ENCODE assay signal across 14 mouse cellular contexts in genomic region chr5:121239846-121240245, GRCm38 (mm10). TPM values are rescaled to one million over a fixed set of nuclear protein-coding genes. Genes with fewer than 3 reads are reported as not detected.
DNase-seq lines count a peak whose midpoint lies in the region; ATAC-seq and TF ChIP-seq lines count a peak whose summit lies in the region.
"Had no signal": no experiment of that assay in that cellular context is flagged by ENCODE, and none has a peak within 500 bp of the region (broad histone marks: within the 10 kb centered on the region; RNA-seq: fewer than 3 reads in every experiment).

No protein-coding gene starts in this region.

- no peak for DNase-seq in heart, postnatal 25 days (ENCODE audit: low spot score)
- DNase-seq in cerebellum, adult 2 months: peak; percentile 65 to 77
- peak; percentile 67 to 89 for DNase-seq in layer of hippocampus, adult 18-20 months (ENCODE audit: low spot score in 2 of 2)
- no peak for DNase-seq in liver, embryonic 14.5 days (ENCODE audit: low read depth in 3 of 3, low spot score in 3 of 3)
- no peak for DNase-seq in retina, embryonic 14.5 days (ENCODE audit: low spot score)
- DNase-seq: gastrocnemius, postnatal 10 days; lung, embryonic 14.5 days; thymus, postnatal 14 days had no signal

- no peaks in the 10 kb centered on the region for H3K36me3 ChIP-seq in heart, embryonic 11.5 days (ENCODE audit: control insufficient read depth, insufficient read depth, low read length)
- H3K36me3 ChIP-seq in liver, embryonic 14.5 days (replicated peaks; ENCODE audit: control insufficient read depth, insufficient read depth, low read depth): peaks cover 13% of the 10 kb centered on the region
- H3K36me3 ChIP-seq: embryonic facial prominence, embryonic 15.5 days had no signal

- H3K4me3 ChIP-seq in heart, embryonic 11.5 days (ENCODE audit: low read depth, low read length): no peak overlapping the region
- no peak overlapping the region for H3K4me3 ChIP-seq in cerebellum, adult 2 months (replicated peaks; ENCODE audit: insufficient read depth, low read depth, low read length)
- H3K4me3 ChIP-seq in liver, embryonic 14.5 days (ENCODE audit: insufficient read depth in 1 of 2, low read depth in 2 of 2, low read length in 2 of 2): peak overlapping the region in 1 of 2 experiments; percentile 4; a peak in 1 of 4 replicates
- H3K4me3 ChIP-seq: embryonic facial prominence, embryonic 15.5 days; midbrain, embryonic 10.5 days had no signal

- no peaks in the 10 kb centered on the region for H3K27me3 ChIP-seq in heart, embryonic 11.5 days (ENCODE audit: control insufficient read depth, insufficient read depth, low read length)
- no peaks in the 10 kb centered on the region for H3K27me3 ChIP-seq in cerebellum, adult 2 months (ENCODE audit: control insufficient read depth, insufficient read depth, low read length)
- H3K27me3 ChIP-seq in liver, embryonic 14.5 days (ENCODE audit: control insufficient read depth, insufficient read depth, low read length): no peaks in the 10 kb centered on the region
- H3K27me3 ChIP-seq: embryonic facial prominence, embryonic 15.5 days had no signal

- H3K4me2 ChIP-seq in heart, embryonic 11.5 days: no peak overlapping the region
- peak overlapping the region; percentile 53 for H3K4me2 ChIP-seq in liver, embryonic 14.5 days (ENCODE audit: low read depth)
- H3K4me2 ChIP-seq: embryonic facial prominence, embryonic 15.5 days; lung, embryonic 14.5 days had no signal

- H3K27ac ChIP-seq in heart, embryonic 11.5 days (ENCODE audit: low read depth, low read length): peak overlapping the region; percentile 24; the same call in 1 of the 2 replicates
- H3K27ac ChIP-seq in cerebellum, adult 2 months (ENCODE audit: insufficient read depth, low read length): peak overlapping the region; percentile 62; the same call in 1 of the 2 replicates
- H3K27ac ChIP-seq in liver, embryonic 14.5 days: peak overlapping the region; percentile 94
- H3K27ac ChIP-seq: embryonic facial prominence, embryonic 15.5 days; kidney, postnatal 0 days; midbrain, embryonic 10.5 days had no signal

- TF ChIP-seq POLR2A in cerebellum, adult 2 months (IDR thresholded peaks at IDR 0.05; ENCODE audit: borderline replicate concordance, insufficient read depth, low read length): no peak

- WGBS in heart, embryonic 11.5 days (ENCODE audit: insufficient replicate concordance): 69% methylated on average over 5 of the region's 5 CpGs
- WGBS in cerebellum, adult 2 months: 8% methylated on average over 5 of the region's 5 CpGs
- WGBS in liver, embryonic 14.5 days (ENCODE audit: insufficient replicate concordance): 55% methylated on average over 5 of the region's 5 CpGs

- ATAC-seq in heart, embryonic 11.5 days (replicated peaks; ENCODE audit: insufficient number of reproducible peaks, low FRiP score, low TSS enrichment): no peak
- no peak for ATAC-seq in liver, embryonic 14.5 days (ENCODE audit: insufficient read depth)
- ATAC-seq in megakaryocyte-erythroid progenitor cell, adult 5-6 weeks (replicated peaks; ENCODE audit: low FRiP score, low TSS enrichment, poor library complexity, severe bottlenecking): no peak
- ATAC-seq: inflammation-experienced regulatory T-cells, adult 6 months had no signal

- H3K4me1 ChIP-seq in heart, embryonic 11.5 days (ENCODE audit: control insufficient read depth, insufficient read depth, low read length): peaks cover 12% of the 10 kb centered on the region; the same call in 1 of the 2 replicates
- peaks cover 31% of the 10 kb centered on the region for H3K4me1 ChIP-seq in cerebellum, adult 2 months (ENCODE audit: control insufficient read depth, insufficient read depth, low read length)
- H3K4me1 ChIP-seq in liver, embryonic 14.5 days (replicated peaks; ENCODE audit: control insufficient read depth in 2 of 2, insufficient read depth in 2 of 2, low read length in 1 of 2): peaks cover 86 to 87% of the 10 kb centered on the region in 2 experiments
- H3K4me1 ChIP-seq: embryonic facial prominence, embryonic 15.5 days; midbrain, embryonic 10.5 days had no signal

- no peak overlapping the region for H3K9ac ChIP-seq in heart, embryonic 11.5 days (ENCODE audit: low read depth, low read length)
- peak overlapping the region; percentile 58 for H3K9ac ChIP-seq in liver, embryonic 14.5 days (replicated peaks)
- H3K9ac ChIP-seq: embryonic facial prominence, embryonic 15.5 days; lung, embryonic 14.5 days had no signal

- intact Hi-C loops in heart, postnatal 25 days (cut with DNase I): loop anchor here (2.0 kb wide), 1 partner anchor 13 kb away; no protein-coding TSS in a partner anchor

- TF ChIP-seq EP300 in liver, embryonic 14.5 days (IDR thresholded peaks at IDR 0.05; ENCODE audit: low read depth): no peak

- no peaks in the 10 kb centered on the region for H3K9me3 ChIP-seq in heart, embryonic 11.5 days (replicated peaks; ENCODE audit: control insufficient read depth, low read length)
- H3K9me3 ChIP-seq in liver, embryonic 14.5 days (ENCODE audit: control insufficient read depth, low read length): no peaks in the 10 kb centered on the region
- H3K9me3 ChIP-seq: embryonic facial prominence, embryonic 15.5 days had no signal

- no peak for TF ChIP-seq CTCF in cerebellum, adult 2 months (IDR thresholded peaks at IDR 0.05; ENCODE audit: borderline replicate concordance, insufficient read depth, low read depth, low read length)
- TF ChIP-seq CTCF in liver, embryonic 14.5 days (IDR thresholded peaks at IDR 0.05; ENCODE audit: low read depth): no peak

RNA-seq across cellular contexts. Expression of gene Hectd4, which starts 19.8 kb away (rescaled TPM):
- 5.3 and 7.3 TPM in 2 replicates for polyA plus RNA-seq in heart, embryonic 11.5 days (2014; fragmentation: Nextera tagmentation; extraction: Ambion mirVana)
- 10 to 100 TPM; 19.3 to 23.0 TPM for total RNA-seq in heart, postnatal 25 days (2021)
- 81.2 and 86.4 TPM in 2 replicates for polyA plus RNA-seq in cerebellum, adult 2 months (2012; rRNA removed)
- 100 to 1,000 TPM; 156 to 168 TPM for total RNA-seq in layer of hippocampus, adult 18-20 months (2021)
- polyA plus RNA-seq in liver, embryonic 14.5 days (2012; rRNA removed): 15.8 and 16.1 TPM in 2 replicates
- polyA plus RNA-seq in liver, embryonic 14.5 days (2014; fragmentation: Nextera tagmentation; extraction: Ambion mirVana): 11.1 and 11.2 TPM in 2 replicates
- total RNA-seq in megakaryocyte-erythroid progenitor cell, adult 5-6 weeks (2014; fragmentation: Nextera tagmentation): 53.9 and 71.9 TPM in 2 replicates
- 10.1 and 25.7 TPM in 2 replicates for total RNA-seq in megakaryocyte-erythroid progenitor cell, adult 5-6 weeks (2017)

RNA-seq across cellular contexts. Expression of gene Rpl6, which starts 35.6 kb away (rescaled TPM):
- polyA plus RNA-seq in heart, embryonic 11.5 days (2014; fragmentation: Nextera tagmentation; extraction: Ambion mirVana): 498 and 592 TPM in 2 replicates
- total RNA-seq in heart, postnatal 25 days (2021): 100 to 1,000 TPM; 521 to 551 TPM
- 363 and 400 TPM in 2 replicates for polyA plus RNA-seq in cerebellum, adult 2 months (2012; rRNA removed)
- 100 to 1,000 TPM; 493 to 505 TPM for total RNA-seq in layer of hippocampus, adult 18-20 months (2021)
- 403 and 658 TPM in 2 replicates for polyA plus RNA-seq in liver, embryonic 14.5 days (2012; rRNA removed)
- polyA plus RNA-seq in liver, embryonic 14.5 days (2014; fragmentation: Nextera tagmentation; extraction: Ambion mirVana): 477 and 488 TPM in 2 replicates
- 2,340 and 2,677 TPM in 2 replicates for total RNA-seq in megakaryocyte-erythroid progenitor cell, adult 5-6 weeks (2014; fragmentation: Nextera tagmentation)
- 1,622 and 1,735 TPM in 2 replicates for total RNA-seq in megakaryocyte-erythroid progenitor cell, adult 5-6 weeks (2017)

RNA-seq across cellular contexts. Expression of gene Ptpn11, which starts 48.6 kb away (rescaled TPM):
- polyA plus RNA-seq in heart, embryonic 11.5 days (2014; fragmentation: Nextera tagmentation; extraction: Ambion mirVana): 23.7 and 33.8 TPM in 2 replicates
- 100 to 1,000 TPM; 175 to 181 TPM for total RNA-seq in heart, postnatal 25 days (2021)
- 89.0 and 91.8 TPM in 2 replicates for polyA plus RNA-seq in cerebellum, adult 2 months (2012; rRNA removed)
- total RNA-seq in layer of hippocampus, adult 18-20 months (2021): 100 to 1,000 TPM; 104 to 106 TPM
- polyA plus RNA-seq in liver, embryonic 14.5 days (2012; rRNA removed): 10.4 and 13.7 TPM in 2 replicates
- polyA plus RNA-seq in liver, embryonic 14.5 days (2014; fragmentation: Nextera tagmentation; extraction: Ambion mirVana): 10.0 and 11.5 TPM in 2 replicates
- total RNA-seq in megakaryocyte-erythroid progenitor cell, adult 5-6 weeks (2014; fragmentation: Nextera tagmentation): 38.2 and 44.4 TPM in 2 replicates
- 44.2 and 48.6 TPM in 2 replicates for total RNA-seq in megakaryocyte-erythroid progenitor cell, adult 5-6 weeks (2017)

Comparison
In these comparisons a context has a peak if more than half of its experiments do, and no peak if none do; other contexts are left out.
1. H3K27ac ChIP-seq: peak in every context shown above with its lines; median percentile 94 in liver, embryonic 14.5 days; 62 in cerebellum, adult 2 months; 24 in heart, embryonic 11.5 days.
2. DNase-seq: peak in cerebellum, adult 2 months (2 of 2) and layer of hippocampus, adult 18-20 months (2 of 2); none in heart, postnatal 25 days (single experiment), liver, embryonic 14.5 days (0 of 3) and retina, embryonic 14.5 days (single experiment).